Mouse (Mus musculus): ENCODE measurements around the gene Ppp2r3d. TPM values are rescaled to one million over a fixed set of nuclear protein-coding genes. Genes with fewer than 3 reads are reported as not detected.

Ppp2r3d gene
- polyA plus RNA-seq, 1 experiment from 2014 or later = 209 TPM

Other genes starting within 250 kb of the Ppp2r3d start
- gene 2010315B03Rik, start 164.2 kb downstream of the Ppp2r3d start, polyA plus RNA-seq (2016; fragmentation: Nextera tagmentation; extraction: Ambion mirVana) = 5.2 and 9.3 TPM in 2 replicates
- not detected in 2 replicates for gene Gm21836, start 16.9 kb upstream of the Ppp2r3d start, polyA plus RNA-seq (2016; fragmentation: Nextera tagmentation; extraction: Ambion mirVana)